Mouse (Mus musculus) urinary bladder, postnatal 0 days (tissue): ENCODE measurements around the gene Bscl2. TPM values are rescaled to one million over a fixed set of nuclear protein-coding genes. Genes with fewer than 3 reads are reported as not detected.

Experiments used
- polyA plus RNA-seq: library from polyadenylated mRNA; unstranded; fragments of >200 nt; fragmentation: Nextera tagmentation; extraction: Ambion mirVana; gene quantifications from 2 replicates; pipeline ENCODE4 v1.2.1, GENCODE M21; 2015

Bscl2 gene
- polyA plus RNA-seq: 45.3 and 49.0 TPM in 2 replicates

DNA sequence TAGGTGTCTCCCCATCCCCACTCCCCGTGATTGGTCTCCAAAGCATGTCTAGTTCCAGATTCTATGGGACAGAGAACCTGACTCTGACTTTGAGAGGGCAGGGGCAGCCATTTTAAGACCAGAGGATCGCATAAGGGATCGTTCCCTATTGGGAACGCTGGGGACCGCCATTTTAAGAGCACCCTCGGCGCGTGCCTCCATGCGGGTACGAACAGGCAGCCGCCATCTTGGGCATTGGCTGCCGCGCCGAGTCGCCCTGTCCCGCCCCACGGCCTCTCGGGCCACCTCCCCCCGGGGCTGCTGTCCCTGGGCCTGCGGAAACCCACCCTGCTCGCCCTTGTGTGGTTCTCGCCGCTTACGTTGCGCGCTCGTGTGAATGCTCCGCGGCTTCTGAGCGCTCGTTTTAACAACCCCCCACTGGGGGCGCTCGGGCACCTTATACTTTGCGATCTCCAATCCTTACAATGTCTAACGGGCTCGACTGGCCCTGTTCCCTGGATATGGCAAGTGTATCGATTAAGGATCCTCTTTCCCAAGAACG lies at the start of gene Bscl2:
Bscl2 (plus strand) TSS at position 217 of the 541 bp plus-strand sequence.

DNA sequence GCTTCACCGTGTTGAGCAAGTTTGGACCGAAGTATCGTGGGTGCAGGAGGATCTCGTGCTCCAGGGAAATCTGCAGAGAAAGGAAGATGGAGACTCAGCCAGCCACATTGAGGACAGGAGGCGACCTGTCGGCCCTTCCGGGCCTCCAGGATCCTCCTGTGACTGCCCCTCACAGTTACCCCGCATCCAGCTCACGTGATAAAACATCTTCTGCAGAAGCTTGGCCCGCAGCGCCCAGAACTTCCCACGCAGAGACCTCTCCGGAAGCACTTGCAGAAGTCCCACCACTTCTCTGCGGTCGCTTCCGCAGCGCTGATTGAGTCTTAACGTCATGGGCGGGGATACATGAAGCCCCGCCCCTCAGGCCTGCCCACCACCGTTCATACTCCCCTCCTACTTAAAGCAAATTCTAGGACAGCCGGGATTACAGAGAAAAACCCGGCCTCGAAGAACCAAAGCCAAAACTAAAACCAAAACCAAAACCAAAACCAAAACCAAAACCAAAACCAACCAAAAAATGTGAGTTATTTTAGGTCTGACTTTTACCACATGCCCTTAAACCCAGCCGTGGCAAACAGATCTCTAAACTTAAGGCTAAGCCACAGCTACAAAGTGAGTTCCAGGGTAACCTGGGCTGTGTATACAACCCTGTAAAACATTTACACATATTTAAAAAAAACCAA lies 38.9 kb upstream of the Bscl2 start, which contains the start of gene Polr2g:
Polr2g (minus strand) TSS at position 314 of the 683 bp plus-strand sequence.

GRCm38 (mm10) chr19:8802130-8802821 lies 35.0 kb upstream of the Bscl2 start, which contains the start of gene Zbtb3:
Gene Zbtb3, plus strand, starts transcription at chr19:8802555.

DNA sequence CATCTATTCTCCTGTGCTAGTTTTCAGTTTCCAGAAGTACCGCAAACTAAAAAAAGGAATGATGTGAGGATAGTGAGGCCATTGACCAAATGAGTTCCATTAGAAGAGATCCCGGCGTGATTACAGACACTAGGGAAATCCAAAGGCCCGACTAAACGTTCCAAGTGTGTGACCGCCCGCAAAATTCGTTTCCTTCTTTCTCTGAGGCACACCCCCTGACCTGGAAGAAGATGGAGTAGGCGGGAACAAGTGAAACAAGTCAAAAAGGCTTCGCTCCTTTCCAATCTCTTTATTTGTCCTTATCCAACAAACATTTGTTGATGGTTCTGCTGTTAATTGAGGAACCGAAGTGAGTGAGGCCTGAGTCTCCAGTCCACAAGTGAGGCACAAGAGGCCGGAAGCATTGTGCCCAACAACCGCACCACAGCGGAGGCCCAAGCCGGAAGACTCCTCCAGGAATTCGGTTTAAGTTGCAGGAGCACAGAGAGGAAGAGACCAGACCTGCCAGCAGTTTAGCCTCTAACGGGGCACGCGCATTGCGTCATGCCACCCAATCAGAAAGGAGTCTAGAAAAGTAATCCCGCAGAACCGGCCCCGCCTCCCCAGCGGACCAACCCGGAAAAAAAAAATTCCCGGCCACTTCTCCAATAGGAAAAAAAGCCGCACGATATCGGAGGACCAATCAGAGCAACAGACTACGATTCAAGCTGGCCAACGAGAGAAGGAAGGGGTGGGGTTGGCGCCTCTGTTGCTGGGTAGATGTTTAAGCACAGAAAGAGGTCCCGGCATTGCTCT lies 18.3 kb upstream of the Bscl2 start, which contains the start of gene Ttc9c:
Ttc9c (minus strand) TSS at position 533 of the 795 bp plus-strand sequence.

GRCm38 (mm10) chr19:8819596-8820423 lies 17.5 kb upstream of the Bscl2 start, which contains the start of gene Hnrnpul2:
Gene Hnrnpul2, plus strand, starts transcription at chr19:8820010.

GRCm38 (mm10) chr19:8829660-8830059 lies 7.6 kb upstream of the Bscl2 start, which contains the start of gene AC129217.1:
Gene AC129217.1, plus strand, starts transcription at chr19:8829773.

DNA sequence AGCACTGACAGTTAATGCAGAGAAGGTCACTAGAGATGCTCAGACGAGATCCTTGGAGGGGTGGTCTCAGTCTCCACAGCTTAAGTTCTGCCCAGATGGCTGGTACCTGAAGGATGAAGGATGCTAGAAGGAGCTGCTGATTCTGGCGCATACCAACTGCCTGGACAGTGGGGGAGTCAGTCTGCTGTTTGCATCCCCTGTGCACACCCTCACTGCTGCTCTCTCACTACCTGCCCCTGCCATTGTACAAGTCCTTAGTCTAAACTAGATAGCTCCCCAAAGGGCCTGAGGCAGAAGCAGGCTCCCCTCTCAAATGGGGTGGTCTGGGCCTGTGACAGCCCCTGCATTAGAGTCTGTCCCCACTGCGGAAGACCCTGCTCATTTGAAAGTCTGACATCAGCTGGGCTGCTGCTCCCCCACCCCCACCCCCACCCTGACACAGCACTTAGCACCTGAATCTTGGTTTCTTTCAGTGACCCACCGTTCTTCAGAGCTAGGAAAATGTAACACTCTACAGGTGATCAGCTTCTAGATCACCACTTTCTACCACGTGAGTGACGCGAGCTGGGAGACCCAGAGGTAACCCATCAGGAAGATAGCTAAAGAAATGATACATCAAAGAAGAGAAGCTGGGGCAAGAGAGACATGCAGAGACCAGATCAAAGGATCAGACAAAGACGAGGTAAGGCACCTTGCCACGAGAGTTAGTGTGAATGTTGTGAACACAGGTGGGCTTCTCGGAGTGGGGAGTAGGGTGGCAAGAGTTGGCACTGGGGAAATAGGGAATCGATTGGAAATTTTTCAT lies 2.0 kb downstream of the Bscl2 start, which contains the start of gene Gng3:
Gng3 (minus strand) TSS at position 92 of the 805 bp plus-strand sequence.

GRCm38 (mm10) chr19:8850402-8850901 lies 13.2 kb downstream of the Bscl2 start, which contains the start of gene Lrrn4cl:
Gene Lrrn4cl, plus strand, starts transcription at chr19:8850768.

GRCm38 (mm10) chr19:8871267-8872186 lies 34.3 kb downstream of the Bscl2 start, which contains the start of gene Ubxn1:
Gene Ubxn1, plus strand, starts transcription at chr19:8871496.

GRCm38 (mm10) chr19:8880311-8881033 lies 43.2 kb downstream of the Bscl2 start, which contains the start of gene Uqcc3:
Gene Uqcc3, minus strand, starts transcription at chr19:8880923.

DNA sequence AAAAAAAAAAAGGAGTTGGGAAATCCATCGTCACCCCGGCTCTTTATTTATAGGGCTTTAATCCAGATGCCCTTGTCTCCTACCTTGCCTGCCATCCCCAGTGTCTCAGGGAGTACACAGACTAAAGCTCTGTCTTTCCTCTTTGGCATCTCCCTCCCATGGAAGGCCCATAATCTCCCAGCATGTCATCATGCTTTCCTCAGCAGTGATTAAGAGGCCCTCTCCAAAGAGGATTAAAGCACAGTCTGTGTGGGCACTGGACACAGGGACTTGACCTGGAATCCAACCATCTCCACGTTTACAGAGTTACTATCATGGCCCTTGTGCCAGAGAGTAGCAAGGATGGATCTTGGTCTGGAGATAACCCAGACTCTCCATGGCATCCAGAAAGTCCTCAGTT lies 46.3 kb downstream of the Bscl2 start, which contains the start of the genes Lbhd1 and Gm49403:
Lbhd1 (plus strand) TSS at position 117 of the 400 bp plus-strand sequence.
Gm49403 (plus strand) TSS at position 315 of the 400 bp plus-strand sequence.

GRCm38 (mm10) chr19:8888511-8889385 lies 51.5 kb downstream of the Bscl2 start, which contains the start of the genes 1810009A15Rik and Gm49416:
Gene 1810009A15Rik, plus strand, starts transcription at chr19:8888853.
Gene Gm49416, plus strand, starts transcription at chr19:8888926.

GRCm38 (mm10) chr19:8892829-8893766 lies 55.8 kb downstream of the Bscl2 start, which contains the start of gene Ints5:
Gene Ints5, plus strand, starts transcription at chr19:8893005.

DNA sequence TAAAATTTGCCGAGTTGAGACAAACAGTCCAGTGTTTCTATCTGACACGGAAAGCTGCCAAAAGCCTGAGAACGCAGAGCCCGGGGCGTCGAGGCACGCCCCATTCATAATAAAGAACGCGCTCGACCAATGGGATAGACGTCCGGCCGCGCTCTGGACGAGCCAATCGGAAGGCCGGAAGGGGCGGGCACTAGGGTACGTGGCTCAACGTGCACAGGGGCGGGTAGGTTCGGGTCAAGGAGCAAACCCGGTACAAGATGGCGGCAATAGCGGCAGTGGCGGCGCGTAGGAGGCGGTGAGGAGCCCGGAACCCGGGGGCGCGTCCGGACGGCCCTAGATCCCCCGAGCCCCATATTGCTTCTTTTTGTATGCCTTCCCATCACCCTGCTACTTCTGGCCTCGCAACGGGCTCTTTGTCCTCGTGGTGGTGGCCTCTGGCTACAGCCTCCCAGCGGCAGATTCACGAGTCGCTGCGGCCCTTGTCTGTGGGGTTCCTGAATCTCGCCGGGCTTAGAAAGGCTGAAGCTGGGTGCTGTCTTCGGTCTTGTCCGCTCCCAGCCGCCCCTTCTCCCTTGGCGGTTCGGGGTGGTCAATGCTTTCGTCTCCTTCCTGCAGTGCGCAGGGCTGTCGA lies 60.7 kb downstream of the Bscl2 start, which contains the start of gene Ganab:
Ganab (plus strand) TSS at position 207 of the 631 bp plus-strand sequence.

